Mouse (Mus musculus) embryonic facial prominence, embryonic 12.5 days (tissue): Measurements from ENCODE around the gene Rubcn. TPM values are rescaled to one million over a fixed set of nuclear protein-coding genes. Genes with fewer than 3 reads are reported as not detected.
"Not testable (repeated sequence)": the region's sequence is repeated elsewhere in the genome, so short reads cannot be mapped to it uniquely, and the experiment has no call there.

Experiments used
- ATAC-seq: fragments of 200-750 bp; cut with Nextera tagmentation; 2 replicates; pipeline ENCODE4 v1.8.0; 2017; ENCODE audit not compliant: insufficient number of reproducible peaks, insufficient read depth, low FRiP score, low TSS enrichment
- H3K27ac ChIP-seq: fragments of 300-500 bp; sonication (generic); 2 replicates; pipeline ENCODE4 v1.5.1; 2016; ENCODE audit warnings: mild to moderate bottlenecking
- H3K27me3 ChIP-seq: fragments of 300-500 bp; sonication (generic); 2 replicates; pipeline ENCODE4 v1.6.1; 2016; ENCODE audit warnings: mild to moderate bottlenecking, moderate library complexity
- H3K36me3 ChIP-seq: fragments of 300-500 bp; sonication (generic); 2 replicates; pipeline ENCODE4 v1.6.1; 2016; ENCODE audit warnings: mild to moderate bottlenecking
- H3K4me1 ChIP-seq: fragments of 300-500 bp; sonication (generic); 2 replicates; pipeline ENCODE4 v1.6.1; 2016
- H3K4me2 ChIP-seq: fragments of 300-500 bp; sonication (generic); replicated peaks from 2 replicates; pipeline ENCODE4 v1.6.1; 2016; ENCODE audit warnings: mild to moderate bottlenecking, moderate library complexity
- H3K4me3 ChIP-seq: fragments of 300-500 bp; sonication (generic); 2 replicates; pipeline ENCODE4 v1.5.1; 2016; ENCODE audit warnings: mild to moderate bottlenecking
- H3K9ac ChIP-seq: fragments of 300-500 bp; sonication (generic); 2 replicates; pipeline ENCODE4 v1.6.1; 2016; ENCODE audit warnings: mild to moderate bottlenecking, moderate library complexity
- H3K9me3 ChIP-seq: fragments of 300-500 bp; sonication (generic); 2 replicates; pipeline ENCODE4 v1.6.1; 2016; ENCODE audit warnings: mild to moderate bottlenecking, moderate library complexity
- WGBS: fragments of 180-500 bp; shearing (Covaris S2); methylation state at CpG from one replicate; pipeline ENCODE4 v1.1.7; 2016; 5-methylcytosine and 5-hydroxymethylcytosine counted together
- polyA plus RNA-seq: library from polyadenylated mRNA; unstranded; fragments of >200 nt; fragmentation: Nextera tagmentation; extraction: Ambion mirVana; gene quantifications from 2 replicates; pipeline ENCODE4 v1.2.1, GENCODE M21; 2016

Gene Rubcn
- polyA plus RNA-seq: 19.0 and 20.8 TPM in 2 replicates

GRCm38 (mm10) chr16:32877343-32878156 lies at the start of gene Rubcn, which contains the start of gene Fyttd1:
Rubcn (minus strand) TSS chr16:32877766.
Fyttd1 (plus strand) TSS chr16:32877500.
- 0 out of 2 replicates have a peak, but pooled peaks cover 4% of the 10 kb centered on the region for H3K36me3 ChIP-seq
- no peaks in the 10 kb centered on the region for H3K27me3 ChIP-seq
- under 1% methylated on average over 80 of the region's 83 CpGs for WGBS
- H3K9me3 ChIP-seq: no peaks in the 10 kb centered on the region
- H3K4me2 ChIP-seq: peak within 1 kb of the TSS; percentile 63
- peaks cover 10% of the 10 kb centered on the region for H3K4me1 ChIP-seq
- H3K9ac ChIP-seq: peak within 1 kb of the TSS; percentile 86
- peak within 1 kb of the TSS; percentile 77 for H3K4me3 ChIP-seq
- peak; percentile 97 for ATAC-seq
- peak within 1 kb of the TSS; percentile 86 for H3K27ac ChIP-seq

- WGBS: 90% methylated on average over 8 of the region's 8 CpGs
These were observed 49.5 kb upstream of the Rubcn start for GRCm38 (mm10) chr16:32927044-32927443.

GRCm38 (mm10) chr16:32926629-32927028 lies 49.1 kb upstream of the Rubcn start:
- not testable (repeated sequence) for H3K4me3 ChIP-seq, H3K4me2 ChIP-seq, H3K27me3 ChIP-seq, ATAC-seq, H3K9ac ChIP-seq, H3K27ac ChIP-seq, H3K4me1 ChIP-seq, H3K9me3 ChIP-seq
- H3K36me3 ChIP-seq: peaks cover 12% of the 10 kb centered on the region; the same call in 1 of the 2 replicates
- WGBS: 93% methylated on average over 9 of the region's 9 CpGs

More at GRCm38 (mm10) chr16:32927044-32927443, 49.5 kb upstream of the Rubcn start:
- H3K9me3 ChIP-seq: no peaks in the 10 kb centered on the region
- H3K36me3 ChIP-seq: peaks cover 12% of the 10 kb centered on the region; the same call in 1 of the 2 replicates
- no peak overlapping the region for H3K4me2 ChIP-seq
- no peak overlapping the region for H3K27ac ChIP-seq
- no peak overlapping the region for H3K4me3 ChIP-seq
- no peak overlapping the region for H3K9ac ChIP-seq
- no peak for ATAC-seq
- no peaks in the 10 kb centered on the region for H3K4me1 ChIP-seq
- no peaks in the 10 kb centered on the region for H3K27me3 ChIP-seq

GRCm38 (mm10) chr16:32915292-32916068 lies 37.9 kb upstream of the Rubcn start:
- H3K27ac ChIP-seq: no peak overlapping the region
- 69% methylated on average over 9 of the region's 9 CpGs for WGBS
- H3K4me1 ChIP-seq: peaks cover 5% of the 10 kb centered on the region; the same call in 1 of the 2 replicates
- no peaks in the 10 kb centered on the region for H3K9me3 ChIP-seq
- H3K27me3 ChIP-seq: no peaks in the 10 kb centered on the region
- ATAC-seq: no peak
- H3K36me3 ChIP-seq: no peaks in the 10 kb centered on the region
- H3K4me3 ChIP-seq: 0 out of 2 replicates have a peak overlapping the region, but pooled peaks have one; percentile 97
- 0 out of 2 replicates have a peak overlapping the region, but pooled peaks have one; percentile 33 for H3K9ac ChIP-seq
- H3K4me2 ChIP-seq: peak overlapping the region; percentile 51

- under 1% methylated on average over 85 of the region's 85 CpGs for WGBS
- ATAC-seq: peak; percentile 88
These were observed 36.6 kb upstream of the Rubcn start, which contains the start of gene Lrch3 for GRCm38 (mm10) chr16:32913937-32914881. Lrch3 (plus strand) TSS chr16:32914100.

GRCm38 (mm10) chr16:32913212-32913611 lies 35.6 kb upstream of the Rubcn start:
- Histone ChIP-seq H3K36me3 (no peaks in the 10 kb centered on the region), H3K9ac (no peak overlapping the region), H3K9me3 (no peaks in the 10 kb centered on the region), H3K4me1 (peaks cover 5% of the 10 kb centered on the region; the same call in 1 of the 2 replicates), H3K27me3 (no peaks in the 10 kb centered on the region), H3K4me2 (peak overlapping the region; percentile 51), H3K4me3 (no peak overlapping the region), H3K27ac (no peak overlapping the region)
- ATAC-seq: no peak
- WGBS: 60% methylated on average over 7 of the region's 7 CpGs

More at GRCm38 (mm10) chr16:32913937-32914881, 36.6 kb upstream of the Rubcn start, which contains the start of gene Lrch3:
- Histone ChIP-seq H3K27me3 (no peaks in the 10 kb centered on the region), H3K36me3 (no peaks in the 10 kb centered on the region), H3K4me2 (peak within 1 kb of the TSS; percentile 51), H3K9ac (peak within 1 kb of the TSS; percentile 93), H3K27ac (peak within 1 kb of the TSS; percentile 83), H3K4me3 (peak within 1 kb of the TSS; percentile 97), H3K4me1 (peaks cover 5% of the 10 kb centered on the region; the same call in 1 of the 2 replicates), H3K9me3 (no peaks in the 10 kb centered on the region)

GRCm38 (mm10) chr16:32906727-32907126 lies 29.2 kb upstream of the Rubcn start:
- Histone ChIP-seq H3K27ac (no peak overlapping the region), H3K9me3 (no peaks in the 10 kb centered on the region), H3K4me1 (no peaks in the 10 kb centered on the region), H3K27me3 (no peaks in the 10 kb centered on the region), H3K4me3 (no peak overlapping the region), H3K9ac (no peak overlapping the region), H3K4me2 (no peak overlapping the region), H3K36me3 (peaks cover 9% of the 10 kb centered on the region)
- no peak for ATAC-seq
- 89% methylated on average over 8 of the region's 8 CpGs for WGBS

- Histone ChIP-seq H3K4me1 (no peaks in the 10 kb centered on the region), H3K27ac (no peak overlapping the region), H3K27me3 (no peaks in the 10 kb centered on the region), H3K36me3 (peaks cover 9% of the 10 kb centered on the region), H3K4me2 (no peak overlapping the region), H3K9me3 (no peaks in the 10 kb centered on the region), H3K9ac (no peak overlapping the region), H3K4me3 (no peak overlapping the region)
- WGBS: 87% methylated on average over 2 of the region's 2 CpGs
- no peak for ATAC-seq
These were observed 28.6 kb upstream of the Rubcn start for GRCm38 (mm10) chr16:32906186-32906585.

GRCm38 (mm10) chr16:32902051-32902428 lies 24.5 kb upstream of the Rubcn start:
- Histone ChIP-seq H3K36me3 (peaks cover 24% of the 10 kb centered on the region), H3K9me3 (no peaks in the 10 kb centered on the region), H3K27ac (no peak overlapping the region), H3K4me3 (no peak overlapping the region), H3K9ac (no peak overlapping the region), H3K4me1 (no peaks in the 10 kb centered on the region), H3K4me2 (no peak overlapping the region), H3K27me3 (no peaks in the 10 kb centered on the region)
- ATAC-seq: no peak
- 61% methylated on average over 3 of the region's 3 CpGs for WGBS

- Histone ChIP-seq H3K36me3 (peaks cover 20% of the 10 kb centered on the region), H3K4me3 (no peak overlapping the region), H3K27me3 (no peaks in the 10 kb centered on the region), H3K9me3 (no peaks in the 10 kb centered on the region), H3K9ac (no peak overlapping the region), H3K4me2 (no peak overlapping the region), H3K4me1 (no peaks in the 10 kb centered on the region), H3K27ac (no peak overlapping the region)
- no peak for ATAC-seq
- WGBS: 85% methylated on average over 2 of the region's 2 CpGs
These were observed 23.9 kb upstream of the Rubcn start for GRCm38 (mm10) chr16:32901360-32902050.
